Mouse (Mus musculus): ENCODE measurements around the gene Mid1. TPM values are rescaled to one million over a fixed set of nuclear protein-coding genes. Genes with fewer than 3 reads are reported as not detected.

Gene Mid1
- polyA plus RNA-seq, 1 experiment from 2014 or later: 1.1 TPM

Other genes with a start within 250 kb of the Mid1 start
- not detected in 2 replicates for gene 4933400A11Rik, start 94.4 kb downstream of the Mid1 start, polyA plus RNA-seq (2015; fragmentation: Nextera tagmentation; extraction: Ambion mirVana)